Mouse (Mus musculus): ENCODE results near the gene Muc13. TPM values are rescaled to one million over a fixed set of nuclear protein-coding genes. Genes with fewer than 3 reads are reported as not detected.

Gene Muc13
- total RNA-seq, 2 experiments from 2014 or later, result not detected

DNA sequence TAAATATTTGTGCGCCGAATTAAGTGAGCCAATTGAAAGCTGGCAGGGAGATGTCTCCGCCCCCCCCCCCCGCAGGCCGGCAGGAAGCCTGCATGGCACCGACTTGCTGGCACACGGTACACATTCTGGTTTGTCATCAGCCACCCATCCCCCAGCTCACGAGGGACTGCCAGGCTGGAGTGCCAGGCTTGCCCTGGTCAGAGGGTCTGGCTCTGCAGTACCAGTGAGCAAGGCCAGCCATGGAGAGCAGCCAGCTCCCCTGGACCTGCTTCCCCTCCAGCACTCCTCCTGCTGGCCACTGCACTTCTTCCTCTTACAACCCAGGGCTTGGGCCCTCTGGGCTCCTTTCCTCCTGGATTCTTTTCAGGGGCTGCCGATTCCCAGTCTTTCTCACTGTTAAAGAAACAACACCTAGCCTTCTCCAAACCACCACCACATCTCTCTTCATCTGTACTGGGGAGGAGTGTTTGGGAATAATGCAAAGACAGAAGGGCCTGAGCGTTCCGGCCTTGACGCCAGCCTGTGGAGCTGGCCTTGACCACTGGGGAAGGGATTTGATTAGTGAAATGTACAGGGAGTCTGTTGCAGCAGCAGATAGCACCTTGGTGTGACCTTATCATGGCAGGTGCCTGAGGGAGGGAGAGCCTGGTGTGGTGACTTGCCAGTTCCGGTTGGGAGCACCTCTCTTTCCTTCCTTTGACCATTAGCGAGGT, 66.3 kb downstream of the Muc13 start:
- DNase-seq (ENCODE audit: low spot score), result peak; percentile 93

DNA sequence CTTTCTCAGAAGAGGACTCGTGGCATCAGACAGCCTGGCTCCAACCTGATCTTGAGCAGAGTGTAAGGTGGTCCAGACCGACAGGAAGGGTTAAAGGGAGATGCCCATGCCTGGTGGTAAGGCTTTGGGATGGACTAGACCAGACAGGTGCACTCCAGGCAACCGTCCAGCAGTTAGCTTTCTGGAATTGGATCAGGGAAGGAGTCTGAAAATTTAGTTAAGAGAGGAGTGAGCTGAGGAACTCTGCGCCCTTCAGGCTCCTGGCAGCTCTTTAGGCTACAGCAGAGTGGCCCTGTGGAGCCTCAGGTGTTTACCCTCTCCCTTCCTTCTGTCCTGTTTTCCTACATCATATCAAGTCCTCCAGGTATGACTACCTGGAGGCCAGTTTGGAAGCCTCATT, 68.6 kb downstream of the Muc13 start:
- no peak for DNase-seq (ENCODE audit: low spot score)

DNA sequence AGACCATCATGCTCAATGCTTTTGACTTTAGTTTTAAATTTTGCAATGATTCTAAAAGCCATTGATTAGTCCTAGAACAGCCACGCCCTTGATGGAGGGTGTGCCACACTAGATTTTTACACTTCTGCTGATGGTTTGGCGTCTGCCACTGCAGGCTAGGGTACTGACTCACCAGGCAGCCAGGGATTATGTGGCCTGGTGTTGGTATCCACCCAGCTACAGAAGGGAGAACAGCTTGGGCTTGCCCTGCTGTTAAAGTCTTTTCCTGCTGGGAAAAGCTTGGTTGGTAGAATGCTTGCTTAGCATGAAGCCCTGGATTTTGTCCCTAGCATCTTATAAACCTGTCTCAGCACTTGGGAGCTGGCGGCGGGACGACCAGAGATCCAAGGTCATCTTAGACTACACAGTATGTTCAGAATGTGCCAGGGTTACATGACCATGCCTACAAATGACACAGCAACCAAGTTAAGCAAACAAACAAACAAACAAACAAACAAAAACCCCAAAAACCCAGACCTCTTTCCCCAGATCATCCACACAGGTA, 69.4 kb downstream of the Muc13 start:
- DNase-seq (ENCODE audit: low spot score), result no peak

Other genes starting within 250 kb of the Muc13 start
- gene Heg1, start 109.7 kb upstream of the Muc13 start, total RNA-seq (2021), result 10 to 100 TPM; 20.8 to 34.1 TPM
- gene Itgb5, start 35.6 kb downstream of the Muc13 start, total RNA-seq (2021), result 100 to 1,000 TPM in 1 of 2 experiments, 10 to 100 TPM in 1; 94.8 to 115 TPM
- 1 to 10 TPM; 5.8 to 6.8 TPM for gene Umps, start 173.0 kb downstream of the Muc13 start, total RNA-seq (2021)